Mouse (Mus musculus) limb, embryonic 11.5 days (tissue): ENCODE results near the gene Zfp184. TPM values are rescaled to one million over a fixed set of nuclear protein-coding genes. Genes with fewer than 3 reads are reported as not detected.

ENCODE experiments used
- ATAC-seq: fragments of 200-750 bp; cut with Nextera tagmentation; 2 replicates; pipeline ENCODE4 v1.8.0; 2017; ENCODE audit warnings: low read depth; ENCODE audit not compliant: insufficient number of reproducible peaks, low FRiP score, low TSS enrichment
- DNase-seq: peaks from one replicate; pipeline ENCODE4 v3.0.0-alpha.2; 2015; ENCODE audit warnings: low spot score
- H3K27ac ChIP-seq: fragments of 300-500 bp; sonication (generic); replicated peaks from 2 replicates; pipeline ENCODE4 v1.5.1; 2014; ENCODE audit warnings: low read depth, mild to moderate bottlenecking, low read length
- H3K27me3 ChIP-seq: fragments of 300-500 bp; sonication (generic); 2 replicates; pipeline ENCODE4 v1.6.1; 2014; ENCODE audit warnings: mild to moderate bottlenecking, low read length, mixed read lengths; ENCODE audit not compliant: control insufficient read depth, insufficient read depth
- H3K36me3 ChIP-seq: fragments of 300-500 bp; sonication (generic); 2 replicates; pipeline ENCODE4 v1.6.1; 2014; ENCODE audit warnings: mild to moderate bottlenecking, low read length, moderate library complexity, mixed read lengths; ENCODE audit not compliant: control insufficient read depth, insufficient read depth
- H3K4me1 ChIP-seq: fragments of 300-500 bp; sonication (generic); 2 replicates; pipeline ENCODE4 v1.6.1; 2014; ENCODE audit warnings: low read length, mixed read lengths; ENCODE audit not compliant: control insufficient read depth, insufficient read depth
- H3K4me2 ChIP-seq: fragments of 300-500 bp; sonication (generic); 2 replicates; pipeline ENCODE4 v1.6.1; 2014; ENCODE audit warnings: low read depth, mild to moderate bottlenecking, moderate library complexity; ENCODE audit not compliant: severe bottlenecking
- H3K4me3 ChIP-seq: fragments of 300-500 bp; sonication (generic); 2 replicates; pipeline ENCODE4 v1.5.1; 2014; ENCODE audit warnings: low read depth, low read length
- H3K9ac ChIP-seq: fragments of 300-500 bp; sonication (generic); 2 replicates; pipeline ENCODE4 v1.6.1; 2014; ENCODE audit warnings: mild to moderate bottlenecking, low read length
- H3K9me3 ChIP-seq: fragments of 300-500 bp; sonication (generic); 2 replicates; pipeline ENCODE4 v1.6.1; 2016; ENCODE audit warnings: low read length; ENCODE audit not compliant: control insufficient read depth
- WGBS: fragments of 180-500 bp; shearing (Covaris S2); extraction: QIAGEN DNeasy Blood & Tissue Kit; methylation state at CpG from one replicate; pipeline ENCODE4 v1.1.7; 2014; 5-methylcytosine and 5-hydroxymethylcytosine counted together
- polyA plus RNA-seq: library from polyadenylated mRNA; unstranded; fragments of >200 nt; fragmentation: Nextera tagmentation; extraction: Ambion mirVana; gene quantifications from 2 replicates; pipeline ENCODE4 v1.2.1, GENCODE M21; 2014

The Zfp184 gene
- polyA plus RNA-seq, 1 experiment from 2014 or later = 26.9 TPM

GRCm38 (mm10) chr13:21981803-21982193, 36.9 kb downstream of the Zfp184 start:
- Histone ChIP-seq H3K9ac (peak overlapping the region; percentile 77), H3K27ac (no peak overlapping the region), H3K27me3 (peaks cover 20% of the 10 kb centered on the region; the same call in 1 of the 2 replicates), H3K4me3 (peak overlapping the region; percentile 49), H3K4me2 (peak overlapping the region; percentile 97), H3K36me3 (no peaks in the 10 kb centered on the region), H3K9me3 (no peaks in the 10 kb centered on the region), H3K4me1 (0 out of 2 replicates have a peak, but pooled peaks cover 4% of the 10 kb centered on the region)
- ATAC-seq (peak; percentile 57; the same call in 1 of the 2 replicates), DNase-seq (no peak)
- 3% methylated on average over 17 of the region's 17 CpGs for WGBS

- Histone ChIP-seq H3K4me1 (0 out of 2 replicates have a peak, but pooled peaks cover 4% of the 10 kb centered on the region), H3K27ac (no peak overlapping the region), H3K9ac (no peak overlapping the region), H3K4me2 (no peak overlapping the region), H3K4me3 (no peak overlapping the region), H3K9me3 (no peaks in the 10 kb centered on the region), H3K27me3 (peaks cover 20% of the 10 kb centered on the region; the same call in 1 of the 2 replicates), H3K36me3 (no peaks in the 10 kb centered on the region)
- ATAC-seq (no peak), DNase-seq (no peak)
- WGBS = 90% methylated on average over 2 of the region's 2 CpGs
Measured at GRCm38 (mm10) chr13:21984486-21984885, 39.6 kb downstream of the Zfp184 start.

GRCm38 (mm10) chr13:21992550-21992949, 47.7 kb downstream of the Zfp184 start:
- H3K4me3 ChIP-seq = no peak overlapping the region
- peaks cover 10% of the 10 kb centered on the region for H3K4me1 ChIP-seq
- no peak overlapping the region for H3K4me2 ChIP-seq
- H3K36me3 ChIP-seq = no peaks in the 10 kb centered on the region
- H3K27me3 ChIP-seq = peaks cover 22% of the 10 kb centered on the region
- no peaks in the 10 kb centered on the region for H3K9me3 ChIP-seq
- H3K27ac ChIP-seq = no peak overlapping the region
- DNase-seq = no peak
- WGBS = 81% methylated on average over 5 of the region's 5 CpGs
- no peak for ATAC-seq
- H3K9ac ChIP-seq = no peak overlapping the region

- no peak overlapping the region for H3K4me2 ChIP-seq
- no peak overlapping the region for H3K9ac ChIP-seq
- WGBS = under 1% methylated on average over 22 of the region's 22 CpGs
- ATAC-seq (no peak), DNase-seq (peak; percentile 84)
- no peak overlapping the region for H3K4me3 ChIP-seq
- no peak overlapping the region for H3K27ac ChIP-seq
- H3K27me3 ChIP-seq = peaks cover 36% of the 10 kb centered on the region
- H3K4me1 ChIP-seq = peaks cover 10% of the 10 kb centered on the region
- no peaks in the 10 kb centered on the region for H3K9me3 ChIP-seq
- H3K36me3 ChIP-seq = no peaks in the 10 kb centered on the region
Measured at GRCm38 (mm10) chr13:21993957-21994738, 49.3 kb downstream of the Zfp184 start.

GRCm38 (mm10) chr13:21994896-21995295, 50.0 kb downstream of the Zfp184 start:
- H3K27me3 ChIP-seq = peaks cover 41% of the 10 kb centered on the region
- H3K27ac ChIP-seq = no peak overlapping the region
- H3K9me3 ChIP-seq = no peaks in the 10 kb centered on the region
- H3K4me2 ChIP-seq = peak overlapping the region; percentile 56
- peak overlapping the region; percentile 31 for H3K4me3 ChIP-seq
- H3K4me1 ChIP-seq = peaks cover 10% of the 10 kb centered on the region
- no peak overlapping the region; the same call in 1 of the 2 replicates for H3K9ac ChIP-seq
- DNase-seq = no peak
- ATAC-seq = no peak
- no peaks in the 10 kb centered on the region for H3K36me3 ChIP-seq
- 4% methylated on average over 8 of the region's 8 CpGs for WGBS

- Histone ChIP-seq H3K9me3 (no peaks in the 10 kb centered on the region), H3K36me3 (no peaks in the 10 kb centered on the region), H3K4me3 (peak overlapping the region; percentile 31), H3K9ac (no peak overlapping the region; the same call in 1 of the 2 replicates), H3K4me1 (peaks cover 10% of the 10 kb centered on the region), H3K27me3 (peaks cover 44% of the 10 kb centered on the region), H3K4me2 (peak overlapping the region; percentile 56), H3K27ac (no peak overlapping the region)
- DNase-seq (peak; percentile 70), ATAC-seq (0 out of 2 replicates have a peak, but pooled peaks have one; percentile 13)
- under 1% methylated on average over 21 of the region's 21 CpGs for WGBS
Measured at GRCm38 (mm10) chr13:21995331-21995914, 50.5 kb downstream of the Zfp184 start.

GRCm38 (mm10) chr13:21996101-21996839, 51.4 kb downstream of the Zfp184 start:
- ATAC-seq (no peak), DNase-seq (peak; percentile 74)
- H3K9ac ChIP-seq = no peak overlapping the region
- peaks cover 51% of the 10 kb centered on the region for H3K27me3 ChIP-seq
- 2% methylated on average over 12 of the region's 12 CpGs for WGBS
- H3K4me1 ChIP-seq = peaks cover 10% of the 10 kb centered on the region
- H3K9me3 ChIP-seq = no peaks in the 10 kb centered on the region
- peak overlapping the region; percentile 56 for H3K4me2 ChIP-seq
- peak overlapping the region; percentile 31 for H3K4me3 ChIP-seq
- H3K27ac ChIP-seq = no peak overlapping the region
- H3K36me3 ChIP-seq = no peaks in the 10 kb centered on the region

- under 1% methylated on average over 13 of the region's 13 CpGs for WGBS
- Histone ChIP-seq H3K4me1 (peaks cover 10% of the 10 kb centered on the region), H3K4me3 (peak overlapping the region; percentile 23), H3K27ac (no peak overlapping the region), H3K4me2 (peak overlapping the region; percentile 45), H3K9me3 (no peaks in the 10 kb centered on the region), H3K9ac (no peak overlapping the region), H3K36me3 (no peaks in the 10 kb centered on the region), H3K27me3 (peaks cover 55% of the 10 kb centered on the region)
- DNase-seq (peak; percentile 54), ATAC-seq (no peak)
Measured at GRCm38 (mm10) chr13:21996840-21997185, 51.9 kb downstream of the Zfp184 start.
